Mouse (Mus musculus) neural tube, embryonic 13.5 days (tissue): Measurements from ENCODE around the gene Lima1. TPM values are rescaled to one million over a fixed set of nuclear protein-coding genes. Genes with fewer than 3 reads are reported as not detected.

ENCODE experiments used
- ATAC-seq: fragments of 200-750 bp; cut with Nextera tagmentation; 2 replicates; pipeline ENCODE4 v1.8.0; 2017; ENCODE audit warnings: low read depth, mild to moderate bottlenecking, moderate TSS enrichment, moderate library complexity
- H3K27ac ChIP-seq: fragments of 300-500 bp; sonication (generic); replicated peaks from 2 replicates; pipeline ENCODE4 v1.5.1; 2015; ENCODE audit warnings: moderate library complexity, mild to moderate bottlenecking, inconsistent platforms
- H3K27me3 ChIP-seq: fragments of 300-500 bp; sonication (generic); 2 replicates; pipeline ENCODE4 v1.6.1; 2015; ENCODE audit warnings: mild to moderate bottlenecking, inconsistent platforms
- H3K36me3 ChIP-seq: fragments of 300-500 bp; sonication (generic); 2 replicates; pipeline ENCODE4 v1.6.1; 2015; ENCODE audit warnings: mild to moderate bottlenecking, inconsistent platforms
- H3K4me1 ChIP-seq: fragments of 300-500 bp; sonication (generic); replicated peaks from 2 replicates; pipeline ENCODE4 v1.6.1; 2015; ENCODE audit warnings: inconsistent platforms
- H3K4me2 ChIP-seq: fragments of 300-500 bp; sonication (generic); 2 replicates; pipeline ENCODE4 v1.6.1; 2015; ENCODE audit warnings: inconsistent platforms, mild to moderate bottlenecking, moderate library complexity
- H3K4me3 ChIP-seq: fragments of 300-500 bp; sonication (generic); 2 replicates; pipeline ENCODE4 v1.5.1; 2015; ENCODE audit warnings: mild to moderate bottlenecking, inconsistent platforms
- H3K9ac ChIP-seq: fragments of 300-500 bp; sonication (generic); 2 replicates; pipeline ENCODE4 v1.6.1; 2015; ENCODE audit warnings: moderate library complexity, mild to moderate bottlenecking, inconsistent platforms
- H3K9me3 ChIP-seq: fragments of 300-500 bp; sonication (generic); 2 replicates; pipeline ENCODE4 v1.6.1; 2016; ENCODE audit warnings: inconsistent platforms
- WGBS: fragments of 180-500 bp; shearing (Covaris S2); methylation state at CpG from one replicate; pipeline ENCODE4 v1.1.7; 2015; 5-methylcytosine and 5-hydroxymethylcytosine counted together
- polyA plus RNA-seq: library from polyadenylated mRNA; unstranded; fragments of >200 nt; fragmentation: Nextera tagmentation; extraction: Ambion mirVana; gene quantifications from 2 replicates; pipeline ENCODE4 v1.2.1, GENCODE M21; 2015

Gene Lima1
- polyA plus RNA-seq, 1 experiment from 2014 or later: 28.4 TPM

DNA sequence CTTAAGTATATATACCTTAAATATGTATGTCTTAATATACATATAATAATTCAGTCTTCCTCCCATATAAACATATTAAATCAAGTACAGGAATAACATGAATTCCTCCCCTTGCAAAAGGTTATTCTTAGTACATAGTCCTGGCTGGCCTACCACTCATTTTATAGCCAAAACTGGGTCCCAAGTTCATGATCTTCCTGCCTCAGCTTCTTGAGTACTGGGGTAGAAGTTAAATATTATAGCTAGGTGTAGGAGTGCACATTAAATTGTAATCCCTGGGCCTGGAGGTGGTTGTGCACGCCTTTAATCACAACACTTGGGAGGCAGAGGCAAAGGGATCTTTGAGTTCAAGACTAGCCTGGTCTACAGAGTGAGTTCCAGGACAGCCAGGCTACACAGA lies 106.5 kb downstream of the Lima1 start:
- Histone ChIP-seq H3K36me3 (peaks cover 14% of the 10 kb centered on the region), H3K27ac (no peak overlapping the region), H3K4me1 (peaks cover 29% of the 10 kb centered on the region), H3K27me3 (no peaks in the 10 kb centered on the region), H3K4me3 (no peak overlapping the region), H3K4me2 (no peak overlapping the region), H3K9me3 (no peaks in the 10 kb centered on the region), H3K9ac (no peak overlapping the region)
- WGBS: 97% methylated on average over 1 of the region's 1 CpGs
- no peak for ATAC-seq

DNA sequence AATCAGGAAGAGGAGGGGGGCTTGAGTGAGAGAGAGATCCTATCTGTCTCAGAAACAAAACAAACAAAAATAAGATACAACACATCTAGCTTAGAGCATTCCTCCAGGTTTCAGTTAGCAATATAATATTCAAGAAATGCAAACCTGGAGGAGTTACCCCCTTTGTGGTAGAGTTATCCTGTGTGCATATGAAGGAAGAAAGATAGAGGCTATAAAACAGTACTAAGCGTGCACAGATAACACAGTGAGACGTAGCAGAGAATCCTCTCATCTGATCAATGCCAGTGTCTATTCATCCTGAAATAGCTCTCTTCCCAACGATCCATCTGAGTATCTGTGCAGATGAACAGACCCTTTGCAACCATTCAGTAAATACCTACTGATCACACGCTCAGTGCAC lies 107.8 kb downstream of the Lima1 start:
- ATAC-seq: no peak
- no peak overlapping the region for H3K9ac ChIP-seq
- peaks cover 14% of the 10 kb centered on the region for H3K36me3 ChIP-seq
- H3K4me1 ChIP-seq: peaks cover 25% of the 10 kb centered on the region
- H3K9me3 ChIP-seq: no peaks in the 10 kb centered on the region
- H3K4me3 ChIP-seq: no peak overlapping the region
- H3K27me3 ChIP-seq: no peaks in the 10 kb centered on the region
- H3K4me2 ChIP-seq: no peak overlapping the region
- WGBS: 88% methylated on average over 4 of the region's 4 CpGs
- H3K27ac ChIP-seq: no peak overlapping the region

DNA sequence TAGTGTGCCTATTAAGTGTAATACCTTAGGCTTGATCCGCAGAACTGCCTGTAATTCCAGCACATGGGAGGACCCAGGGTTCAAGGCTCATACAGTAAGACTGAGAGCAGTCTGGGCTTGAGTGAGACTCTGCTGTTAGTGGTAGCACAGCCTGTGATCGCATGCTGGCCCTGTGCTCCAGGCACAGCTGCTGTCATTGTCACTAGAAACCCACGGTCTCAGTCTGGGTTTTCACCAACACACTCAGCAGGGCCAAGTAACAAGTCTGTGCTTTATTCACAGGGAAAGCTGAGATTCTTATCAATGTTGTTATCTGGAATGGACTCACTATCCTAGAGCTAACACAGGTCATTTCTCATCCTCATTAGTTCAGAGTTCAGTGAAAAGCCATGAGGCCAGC lies 121.1 kb downstream of the Lima1 start:
- no peaks in the 10 kb centered on the region for H3K27me3 ChIP-seq
- no peak for ATAC-seq
- no peak overlapping the region for H3K4me2 ChIP-seq
- 73% methylated on average over 3 of the region's 3 CpGs for WGBS
- no peaks in the 10 kb centered on the region for H3K9me3 ChIP-seq
- no peak overlapping the region for H3K4me3 ChIP-seq
- H3K36me3 ChIP-seq: peaks cover 10% of the 10 kb centered on the region
- peaks cover 13% of the 10 kb centered on the region for H3K4me1 ChIP-seq
- H3K9ac ChIP-seq: no peak overlapping the region
- H3K27ac ChIP-seq: no peak overlapping the region

DNA sequence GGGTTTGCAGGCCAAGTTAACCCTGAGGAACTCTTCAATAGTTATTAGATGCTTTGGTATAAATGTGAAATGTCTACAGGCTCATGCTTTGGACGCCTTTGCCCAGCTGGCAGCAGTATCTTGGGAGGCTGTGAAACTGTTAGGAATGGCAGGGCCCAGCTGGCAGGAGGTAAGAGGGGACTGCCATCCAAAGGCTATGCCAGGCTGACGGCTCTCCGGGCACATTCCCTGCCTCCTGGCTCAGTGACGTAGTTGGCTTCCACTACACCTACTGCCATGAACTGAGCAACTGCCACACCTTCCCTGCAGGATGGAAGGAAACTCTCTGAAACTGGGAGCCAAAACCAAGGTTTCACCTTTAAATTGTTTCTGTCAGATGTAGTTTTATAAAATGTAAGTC lies 135.0 kb downstream of the Lima1 start:
- Histone ChIP-seq H3K36me3 (peaks cover 92% of the 10 kb centered on the region), H3K4me1 (no peaks in the 10 kb centered on the region)
- no peak for ATAC-seq

DNA sequence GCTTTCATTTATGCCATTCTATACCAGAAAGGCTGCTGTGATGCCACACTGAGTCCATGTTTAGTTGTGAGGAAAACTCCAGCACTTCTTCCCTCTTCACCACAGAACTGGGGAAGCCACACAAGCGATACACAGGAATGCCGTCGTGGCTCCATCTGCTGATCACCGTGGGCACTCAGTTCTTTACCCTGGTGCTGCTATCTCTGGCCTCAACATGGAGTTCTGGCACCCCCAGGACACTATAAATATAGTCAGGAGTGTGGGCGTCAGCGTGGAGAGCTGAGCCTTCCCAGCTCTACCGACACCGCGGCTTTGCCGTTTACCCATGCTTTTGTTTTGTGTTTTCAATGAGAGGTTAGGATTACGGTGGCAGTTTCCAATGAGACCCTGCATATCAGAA lies 138.6 kb downstream of the Lima1 start:
- WGBS: 91% methylated on average over 11 of the region's 11 CpGs
- Histone ChIP-seq H3K4me1 (no peaks in the 10 kb centered on the region), H3K4me2 (no peak overlapping the region), H3K4me3 (no peak overlapping the region), H3K27ac (no peak overlapping the region), H3K9ac (no peak overlapping the region), H3K36me3 (peaks cover 89% of the 10 kb centered on the region), H3K9me3 (no peaks in the 10 kb centered on the region), H3K27me3 (no peaks in the 10 kb centered on the region)
- no peak for ATAC-seq

More for the DNA sequence above, 135.0 kb downstream of the Lima1 start:
- Histone ChIP-seq H3K9ac (no peak overlapping the region), H3K4me3 (no peak overlapping the region), H3K27me3 (no peaks in the 10 kb centered on the region), H3K9me3 (no peaks in the 10 kb centered on the region), H3K4me2 (no peak overlapping the region), H3K27ac (no peak overlapping the region)
- 96% methylated on average over 4 of the region's 4 CpGs for WGBS

DNA sequence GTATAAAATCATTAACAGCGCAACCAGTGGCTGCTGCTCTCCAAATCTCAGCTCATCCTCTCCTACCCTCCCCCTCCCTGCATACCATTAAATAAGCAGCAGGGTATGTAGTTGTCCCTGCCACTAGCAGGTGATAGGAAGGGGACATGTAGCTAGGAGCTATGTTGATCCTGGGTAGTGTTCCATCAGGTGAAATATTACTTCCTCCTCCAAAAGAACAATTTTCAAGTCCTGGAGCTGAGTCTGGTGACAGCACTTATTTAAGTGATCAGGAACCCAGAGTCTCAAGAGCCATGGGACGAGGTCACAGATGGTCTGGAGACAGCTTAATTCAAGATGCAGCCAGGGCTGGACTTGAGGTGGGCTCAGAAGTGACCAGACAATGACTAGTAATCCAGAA lies 139.6 kb downstream of the Lima1 start:
- Histone ChIP-seq H3K4me2 (no peak overlapping the region), H3K9me3 (no peaks in the 10 kb centered on the region), H3K36me3 (peaks cover 84% of the 10 kb centered on the region), H3K4me1 (no peaks in the 10 kb centered on the region), H3K4me3 (no peak overlapping the region), H3K27ac (no peak overlapping the region), H3K27me3 (no peaks in the 10 kb centered on the region), H3K9ac (no peak overlapping the region)
- WGBS: 88% methylated on average over 2 of the region's 2 CpGs
- ATAC-seq: no peak

DNA sequence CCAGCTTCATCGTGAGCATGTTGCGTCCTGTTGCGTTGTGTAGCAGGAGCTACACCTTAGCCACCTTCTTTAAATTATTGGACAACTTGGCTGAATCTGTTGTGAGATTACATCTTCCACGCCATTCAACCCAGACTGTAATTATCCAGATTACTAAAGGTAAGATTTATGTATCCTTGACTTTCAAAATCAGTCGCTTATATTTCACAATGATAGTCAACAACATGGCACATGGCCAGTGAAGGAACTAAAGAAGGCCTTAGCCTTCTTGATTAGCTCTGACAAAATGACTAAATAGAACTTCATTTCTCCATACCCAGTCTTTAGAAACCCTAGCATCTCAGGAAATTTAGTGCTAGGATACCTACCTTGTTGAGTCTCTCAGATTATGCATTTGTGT lies 142.1 kb downstream of the Lima1 start:
- H3K27me3 ChIP-seq: no peaks in the 10 kb centered on the region
- H3K4me3 ChIP-seq: no peak overlapping the region
- WGBS: 93% methylated on average over 5 of the region's 5 CpGs
- H3K9ac ChIP-seq: no peak overlapping the region
- H3K4me2 ChIP-seq: no peak overlapping the region
- no peak for ATAC-seq
- no peaks in the 10 kb centered on the region for H3K9me3 ChIP-seq
- no peaks in the 10 kb centered on the region for H3K4me1 ChIP-seq
- peaks cover 80% of the 10 kb centered on the region for H3K36me3 ChIP-seq
- H3K27ac ChIP-seq: no peak overlapping the region

DNA sequence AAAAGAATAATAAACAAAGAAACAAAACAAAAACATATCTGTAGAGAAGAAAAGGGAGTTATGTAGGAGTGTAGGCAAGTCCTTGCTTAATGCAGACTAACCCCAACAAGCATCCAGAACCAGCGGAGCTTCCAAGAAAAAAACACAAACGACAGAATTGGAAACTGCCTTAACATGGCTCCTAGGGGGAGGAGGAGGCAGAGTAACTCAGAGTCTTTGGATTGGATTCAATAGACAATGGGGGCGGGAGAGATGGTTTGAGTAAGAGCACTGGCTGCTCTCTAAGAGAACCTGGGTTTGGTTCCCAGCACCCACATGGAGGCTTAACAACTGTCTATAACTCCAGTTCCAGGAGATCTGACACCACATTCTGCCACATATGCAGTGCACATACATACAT lies 143.6 kb downstream of the Lima1 start:
- no peak for ATAC-seq
- Histone ChIP-seq H3K9ac (no peak overlapping the region), H3K27ac (no peak overlapping the region), H3K27me3 (no peaks in the 10 kb centered on the region), H3K36me3 (peaks cover 75% of the 10 kb centered on the region), H3K4me1 (peaks cover 8% of the 10 kb centered on the region), H3K4me2 (no peak overlapping the region), H3K4me3 (no peak overlapping the region), H3K9me3 (no peaks in the 10 kb centered on the region)
- WGBS: 94% methylated on average over 3 of the region's 3 CpGs

DNA sequence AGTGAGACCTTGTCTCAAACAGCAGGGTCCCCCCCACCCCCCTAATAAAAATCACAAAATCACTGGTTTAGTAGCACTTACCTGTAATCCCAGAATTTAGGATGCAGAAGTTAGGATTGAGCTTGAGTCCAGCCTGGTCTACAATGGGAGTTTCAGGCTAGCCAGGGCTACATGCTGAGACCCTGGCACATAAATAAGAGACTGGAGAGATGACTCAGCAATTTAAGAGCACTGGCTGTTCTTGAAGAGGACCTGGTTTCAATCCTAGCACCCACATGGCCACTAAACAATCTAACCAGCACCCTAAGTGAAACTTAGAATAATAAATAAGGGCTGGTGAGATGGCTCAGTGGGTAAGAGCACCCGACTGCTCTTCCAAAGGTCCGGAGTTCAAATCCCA lies 144.1 kb downstream of the Lima1 start:
- H3K9me3 ChIP-seq: no peaks in the 10 kb centered on the region
- no peak overlapping the region for H3K4me3 ChIP-seq
- no peak overlapping the region for H3K4me2 ChIP-seq
- H3K27ac ChIP-seq: no peak overlapping the region
- no peak for ATAC-seq
- H3K9ac ChIP-seq: no peak overlapping the region
- H3K4me1 ChIP-seq: peaks cover 14% of the 10 kb centered on the region
- H3K36me3 ChIP-seq: peaks cover 69% of the 10 kb centered on the region
- 97% methylated on average over 2 of the region's 2 CpGs for WGBS
- no peaks in the 10 kb centered on the region for H3K27me3 ChIP-seq

DNA sequence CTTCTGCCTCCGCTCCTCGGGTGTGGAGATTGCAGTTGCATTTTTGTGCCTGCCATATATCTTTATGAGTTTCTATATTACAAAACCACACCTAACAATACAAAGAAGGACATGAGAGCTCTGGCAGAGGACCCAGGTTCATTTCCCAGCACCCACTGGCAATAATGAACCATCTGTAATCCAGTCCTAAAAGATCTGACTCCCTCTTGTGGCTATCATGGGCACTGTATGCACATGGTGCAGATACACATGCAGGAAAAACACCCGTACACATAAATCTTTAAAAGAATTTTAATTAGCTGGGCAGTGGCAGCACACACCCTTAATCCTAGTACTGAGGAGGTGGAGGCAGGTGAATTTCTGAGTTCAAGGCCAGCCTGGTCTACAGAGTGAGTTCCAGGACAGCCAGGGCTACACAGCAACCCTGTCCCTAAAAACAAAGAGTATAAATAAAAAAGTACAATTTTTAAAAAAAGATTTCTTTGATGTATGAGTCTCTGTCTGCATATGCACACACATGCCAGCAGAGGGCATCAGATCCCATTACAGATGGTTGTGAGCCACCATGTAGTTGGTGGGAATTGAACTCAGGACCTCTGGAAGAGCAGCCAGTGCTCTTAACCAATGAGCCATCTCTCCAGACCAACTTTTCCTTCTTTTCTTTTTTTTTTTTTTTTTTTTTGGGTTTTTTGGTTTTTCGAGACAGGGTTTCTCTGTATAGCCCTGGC lies 146.0 kb downstream of the Lima1 start:
- Histone ChIP-seq H3K9me3 (no peaks in the 10 kb centered on the region), H3K27me3 (no peaks in the 10 kb centered on the region), H3K27ac (no peak overlapping the region), H3K9ac (no peak overlapping the region), H3K4me1 (peaks cover 24% of the 10 kb centered on the region), H3K36me3 (peaks cover 52% of the 10 kb centered on the region), H3K4me3 (no peak overlapping the region), H3K4me2 (no peak overlapping the region)
- ATAC-seq: no peak
- 87% methylated on average over 4 of the region's 4 CpGs for WGBS

Other genes starting within 250 kb of the Lima1 start
- gene Racgap1, start 223.8 kb downstream of the Lima1 start, polyA plus RNA-seq: 130 and 133 TPM in 2 replicates
- 76.0 and 77.8 TPM in 2 replicates for gene Asic1, start 205.1 kb downstream of the Lima1 start, polyA plus RNA-seq
- 117 and 134 TPM in 2 replicates for gene Smarcd1, start 173.3 kb downstream of the Lima1 start, polyA plus RNA-seq
- not detected in 2 replicates for gene Gm17349, start 170.0 kb downstream of the Lima1 start, polyA plus RNA-seq
- gene Gpd1, start 157.9 kb downstream of the Lima1 start, polyA plus RNA-seq: 1.6 and 1.8 TPM in 2 replicates
- 170 and 181 TPM in 2 replicates for gene Cox14, start 149.8 kb downstream of the Lima1 start, polyA plus RNA-seq
- 77.2 and 77.6 TPM in 2 replicates for gene Cers5, start 102.6 kb downstream of the Lima1 start, polyA plus RNA-seq
- not detected in 2 replicates for gene Fam186a, start 91.6 kb upstream of the Lima1 start, polyA plus RNA-seq
- gene Larp4, start 94.6 kb upstream of the Lima1 start, polyA plus RNA-seq: 21.9 and 26.0 TPM in 2 replicates
- gene Dip2b, start 163.2 kb upstream of the Lima1 start, polyA plus RNA-seq: 18.4 and 18.5 TPM in 2 replicates